Mouse (Mus musculus) left cerebral cortex, adult 8-10 months (tissue): ENCODE measurements around the gene Iqgap2. TPM values are rescaled to one million over a fixed set of nuclear protein-coding genes. Genes with fewer than 3 reads are reported as not detected.
A peak's percentile ranks its signal among the peaks of the same experiment; 100 is the strongest.

Experiments
- DNase-seq, 2 experiments: peaks; one replicate each; pipeline ENCODE4 v3.0.0; 2022; ENCODE audit warnings: low spot score in 2 of 2
- total RNA-seq, 4 experiments: library from RNA; stranded (reverse); gene quantifications; 2 replicates each; pipeline ENCODE4 v1.2.4; 2022

The Iqgap2 gene
- total RNA-seq, 4 experiments from 2014 or later, result 11.3 to 14.8 (median 13.1) TPM

GRCm38 (mm10) chr13:95714271-95714975, 177.3 kb downstream of the Iqgap2 start:
- no peak for DNase-seq

DNA sequence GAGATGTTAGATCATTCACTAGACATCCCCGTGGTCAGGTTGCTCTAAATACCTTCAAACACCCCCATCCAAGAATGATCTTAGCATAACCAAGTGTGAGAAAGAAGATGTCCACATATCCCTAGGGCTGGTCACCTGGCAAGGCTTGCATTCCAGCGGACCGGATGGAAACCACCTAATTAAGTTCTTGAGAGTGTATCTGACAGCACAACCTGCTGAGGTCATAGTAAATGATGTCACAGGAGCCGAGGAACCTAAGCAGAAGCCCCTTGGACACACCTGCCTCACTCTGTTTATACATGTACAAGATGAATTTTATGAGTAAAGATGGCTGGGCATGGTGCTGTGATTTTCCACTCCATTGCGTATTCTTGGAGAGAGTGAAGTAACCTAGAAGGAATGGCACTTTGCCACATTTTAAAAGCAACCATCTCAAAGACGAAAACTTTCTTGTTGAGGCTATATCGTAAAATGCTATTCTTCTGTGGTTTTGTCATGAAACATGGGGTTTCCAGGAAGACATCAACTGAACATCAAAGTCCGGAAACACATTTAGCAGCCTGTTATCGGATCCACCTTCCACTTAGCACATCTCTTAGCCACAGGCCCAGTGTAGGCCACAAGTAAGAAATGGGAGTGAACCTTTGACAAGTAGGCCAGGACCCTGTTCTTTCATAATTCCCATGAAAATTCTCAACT, 179.0 kb downstream of the Iqgap2 start:
- DNase-seq, result no peak

- no peak for DNase-seq
Measured at GRCm38 (mm10) chr13:95712054-95712453, 179.7 kb downstream of the Iqgap2 start.

- DNase-seq, result no peak
Measured at GRCm38 (mm10) chr13:95705589-95705988, 186.1 kb downstream of the Iqgap2 start.

DNA sequence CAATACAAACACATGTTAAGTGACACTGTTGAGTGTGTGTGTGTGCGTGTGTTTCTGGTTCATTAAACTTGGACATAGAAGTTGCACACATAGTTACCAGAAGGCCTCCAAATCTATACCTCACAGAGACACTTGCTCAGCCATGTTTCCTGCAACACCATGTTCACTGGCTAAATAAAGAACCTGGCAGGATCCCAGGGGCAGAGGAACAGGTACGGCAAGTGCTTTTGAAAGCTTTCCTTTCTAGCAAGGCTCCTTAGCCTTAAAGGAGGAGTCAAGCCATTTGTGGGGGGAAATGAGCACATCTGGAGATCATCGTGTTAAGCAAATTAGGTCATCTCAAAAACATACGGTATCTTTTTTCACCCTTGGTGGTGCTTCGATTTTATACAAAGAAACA, 188.3 kb downstream of the Iqgap2 start:
- no peak for DNase-seq

- DNase-seq, result no peak
Measured at GRCm38 (mm10) chr13:95697874-95698273, 193.8 kb downstream of the Iqgap2 start.

- DNase-seq, result peak in 1 of 2 experiments; percentile 33
Measured at GRCm38 (mm10) chr13:95696654-95697163, 195.0 kb downstream of the Iqgap2 start, which contains the start of gene F2rl2. Gene F2rl2 (plus strand): TSS chr13:95696853.

DNA sequence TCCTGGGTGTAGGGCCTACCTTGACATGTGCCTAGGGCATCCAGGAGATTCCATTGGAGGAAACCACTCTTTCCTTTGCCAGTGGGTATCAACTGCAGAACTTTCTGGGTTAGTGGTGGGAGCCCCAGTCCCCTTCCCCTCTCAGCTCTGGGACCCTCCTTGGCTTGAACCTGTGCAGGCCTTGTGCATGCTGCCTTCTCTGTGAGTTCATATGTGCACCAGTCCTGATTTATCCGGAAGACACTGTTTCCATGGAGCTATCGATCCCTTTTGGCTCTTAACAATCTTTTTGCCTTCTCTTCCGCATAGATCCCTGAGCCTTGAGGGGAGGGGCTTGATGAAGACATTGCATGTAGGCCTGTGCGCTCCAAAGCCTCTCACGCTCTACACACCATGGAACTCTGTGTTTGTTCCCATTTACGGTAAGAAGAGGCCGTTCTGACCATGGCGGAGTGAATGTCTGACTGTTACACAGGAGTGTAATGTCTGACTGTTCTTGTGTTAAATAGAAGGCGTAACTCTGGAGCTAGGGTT, 195.5 kb downstream of the Iqgap2 start:
- DNase-seq, result no peak

DNA sequence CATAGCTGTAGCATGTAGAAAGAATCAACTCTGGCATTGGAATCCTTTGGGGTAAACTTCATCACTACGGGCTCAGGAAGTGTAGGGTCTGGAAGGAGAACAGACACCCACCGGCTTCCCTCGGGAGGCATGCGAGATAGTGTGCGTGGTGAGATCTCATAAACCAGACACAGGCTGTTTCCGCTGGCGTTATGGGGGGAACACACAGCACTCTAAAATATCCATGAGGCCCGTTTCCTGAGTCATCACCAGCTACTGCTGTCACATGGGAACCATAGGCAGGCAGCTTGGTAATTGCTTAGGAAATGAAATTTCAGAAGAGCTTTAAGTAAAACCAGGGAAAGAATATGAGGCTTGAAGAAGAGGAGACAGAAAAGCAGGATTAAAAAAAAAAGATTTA, 199.5 kb downstream of the Iqgap2 start:
- DNase-seq, result peak in 1 of 2 experiments; percentile 34

DNA sequence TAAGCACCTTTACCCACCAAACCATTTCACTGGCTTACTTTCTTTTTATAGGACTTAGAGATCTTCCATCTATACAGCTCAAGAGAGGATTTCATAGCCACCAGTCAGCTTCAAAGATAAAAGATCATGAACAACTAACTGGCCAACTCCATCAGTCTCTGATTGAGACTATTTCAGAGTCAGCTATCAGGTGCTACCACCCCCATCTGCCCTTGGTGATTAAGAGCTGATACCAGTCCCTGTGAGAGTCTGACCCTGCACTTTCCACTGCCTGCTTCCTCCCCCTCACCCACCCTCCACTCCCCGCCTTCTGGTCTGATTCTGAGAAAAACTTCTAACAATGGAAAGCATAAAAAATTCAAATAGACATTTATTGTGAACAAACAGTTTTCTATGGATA, 203.1 kb downstream of the Iqgap2 start:
- DNase-seq, result no peak

GRCm38 (mm10) chr13:95685736-95686135, 206.0 kb downstream of the Iqgap2 start:
- DNase-seq, result no peak

GRCm38 (mm10) chr13:95684656-95685244, 207.0 kb downstream of the Iqgap2 start:
- DNase-seq, result no peak

- DNase-seq, result no peak
Measured at GRCm38 (mm10) chr13:95679491-95679941, 212.2 kb downstream of the Iqgap2 start.

DNA sequence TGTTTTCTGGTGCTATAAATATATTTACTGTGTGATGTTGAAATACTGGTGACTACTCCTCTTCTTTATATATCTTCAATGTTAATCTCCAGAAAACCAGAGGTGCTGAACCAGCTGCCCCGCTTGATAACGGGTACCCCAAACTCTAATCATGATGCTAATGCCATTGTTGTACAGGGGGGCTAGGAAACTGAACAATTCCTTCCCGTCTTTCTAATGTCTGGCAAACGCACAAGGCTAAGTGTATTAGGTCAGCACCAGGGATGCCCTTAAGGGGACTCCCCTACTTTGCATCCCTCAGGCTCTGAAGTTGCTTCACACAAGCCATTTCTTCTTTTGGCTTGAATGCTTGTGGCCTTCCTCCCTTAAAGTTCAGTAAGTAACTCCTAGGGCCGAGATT, 212.6 kb downstream of the Iqgap2 start:
- no peak for DNase-seq

- no peak for DNase-seq
Measured at GRCm38 (mm10) chr13:95672372-95672771, 219.3 kb downstream of the Iqgap2 start.

- no peak for DNase-seq
Measured at GRCm38 (mm10) chr13:95671108-95671897, 220.4 kb downstream of the Iqgap2 start.

DNA sequence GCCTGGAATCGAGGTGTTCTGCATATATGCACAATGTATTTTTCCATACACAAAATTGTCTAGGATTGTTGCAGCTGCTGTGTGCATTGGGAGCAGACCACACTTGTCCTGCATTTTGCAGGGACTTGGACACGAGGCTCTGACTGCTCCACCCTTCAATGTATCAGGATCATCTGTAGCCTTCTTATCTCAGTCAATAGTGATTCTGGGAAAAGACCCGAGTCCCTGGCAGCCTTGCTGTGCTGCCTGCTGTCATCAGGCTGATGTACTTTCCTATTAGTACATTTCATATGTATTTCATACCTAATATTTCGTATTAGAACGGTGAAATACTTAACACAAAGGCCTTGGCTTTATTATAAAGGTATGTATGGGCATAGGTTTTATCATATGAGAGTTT, 221.2 kb downstream of the Iqgap2 start:
- DNase-seq, result no peak

DNA sequence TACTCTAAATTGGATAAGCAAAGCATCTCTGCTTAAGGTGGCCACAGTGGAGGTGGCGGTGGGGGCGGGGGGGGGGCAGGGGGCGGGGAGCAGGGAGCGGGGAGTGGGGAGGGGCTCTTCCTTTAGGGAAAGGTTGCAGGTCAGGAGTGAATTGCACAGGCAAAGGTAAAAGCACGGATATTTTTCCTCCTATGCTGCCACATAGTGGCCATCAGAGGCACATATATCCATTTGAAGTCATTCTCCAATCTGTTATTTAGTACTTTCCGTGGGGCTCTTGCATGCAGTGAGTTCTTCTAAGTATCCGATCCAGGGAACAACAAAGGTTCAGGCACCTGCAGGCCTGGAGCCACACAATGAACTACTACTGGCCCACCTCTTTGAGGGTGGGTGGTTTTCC, 224.5 kb downstream of the Iqgap2 start:
- no peak for DNase-seq

- DNase-seq, result no peak
Measured at GRCm38 (mm10) chr13:95665644-95666356, 225.9 kb downstream of the Iqgap2 start.

DNA sequence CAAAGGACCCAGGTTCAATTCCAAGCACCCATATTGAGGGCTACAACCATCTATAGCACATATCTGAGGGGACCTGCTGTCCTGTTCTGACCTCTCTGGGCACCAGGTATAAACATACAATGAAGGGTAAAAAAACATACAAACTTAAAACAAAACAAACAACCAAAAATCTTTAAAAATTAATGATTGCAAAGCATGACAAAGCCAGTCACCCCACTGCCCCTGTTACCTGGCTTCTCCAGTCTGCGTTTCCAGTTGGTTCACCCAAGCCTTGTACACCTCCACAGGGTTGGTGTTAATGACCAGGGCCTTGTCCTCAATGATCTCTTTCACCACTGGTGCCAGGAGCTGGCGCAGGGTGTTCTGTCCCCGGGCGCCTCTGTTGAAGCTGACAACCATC, 227.9 kb downstream of the Iqgap2 start:
- no peak for DNase-seq
